Mouse (Mus musculus) cerebellum, adult 2 months (tissue): ENCODE measurements around the gene Galnt6. TPM values are rescaled to one million over a fixed set of nuclear protein-coding genes. Genes with fewer than 3 reads are reported as not detected.

Experiments used
- DNase-seq, 2 experiments: peaks; one replicate each; pipeline ENCODE4 v3.0.0; 2021
- H3K27ac ChIP-seq: fragments of 200-500 bp; 2 replicates; pipeline ENCODE4 v1.5.1; 2012; ENCODE audit warnings: low read length, control low read depth, inconsistent platforms; ENCODE audit not compliant: insufficient read depth
- H3K27me3 ChIP-seq: fragments of 200-500 bp; 2 replicates; pipeline ENCODE4 v1.6.1; 2012; ENCODE audit warnings: inconsistent platforms, mild to moderate bottlenecking, low read length, moderate library complexity; ENCODE audit not compliant: control insufficient read depth, insufficient read depth
- H3K4me1 ChIP-seq: fragments of 200-500 bp; 2 replicates; pipeline ENCODE4 v1.6.1; 2011; ENCODE audit warnings: low read length; ENCODE audit not compliant: control insufficient read depth, insufficient read depth
- H3K4me3 ChIP-seq: fragments of 200-500 bp; replicated peaks from 2 replicates; pipeline ENCODE3; 2011; ENCODE audit warnings: mild to moderate bottlenecking, low read depth, low read length, control low read depth; ENCODE audit not compliant: insufficient read depth
- CTCF ChIP-seq: fragments of 200-500 bp; IDR thresholded peaks from 2 replicates; pipeline ENCODE4 v1.5.1; 2011; ENCODE audit warnings: low read depth, mild to moderate bottlenecking, control low read depth, low read length, moderate library complexity, borderline replicate concordance; ENCODE audit not compliant: insufficient read depth
- POLR2A ChIP-seq: fragments of 200-500 bp; IDR thresholded peaks from 2 replicates; pipeline ENCODE4 v1.6.1; 2011; ENCODE audit warnings: low read length, control low read depth, borderline replicate concordance; ENCODE audit not compliant: insufficient read depth
- WGBS: fragments of 180-500 bp; shearing (Covaris S2); methylation state at CpG from one replicate; pipeline ENCODE4 v1.1.7; 2018; 5-methylcytosine and 5-hydroxymethylcytosine counted together
- polyA plus RNA-seq: library from polyadenylated mRNA; depleted of rRNA; stranded (reverse); fragments of >200 nt; gene quantifications from 2 replicates; pipeline ENCODE4 v1.2.3, GENCODE M21; 2012

Galnt6 gene
- polyA plus RNA-seq, 1 experiment: 13.1 TPM

GRCm38 (mm10) chr15:100735953-100736300, 6.8 kb upstream of the Galnt6 start:
- no peak for DNase-seq
- TF ChIP-seq POLR2A (no peak), CTCF (no peak)
- WGBS: 76% methylated on average over 9 of the region's 9 CpGs
- Histone ChIP-seq H3K27ac (no peak overlapping the region), H3K4me1 (no peaks in the 10 kb centered on the region; the same call in 1 of the 2 replicates), H3K4me3 (no peak overlapping the region), H3K27me3 (peaks cover 2% of the 10 kb centered on the region; the same call in 1 of the 2 replicates)

DNA sequence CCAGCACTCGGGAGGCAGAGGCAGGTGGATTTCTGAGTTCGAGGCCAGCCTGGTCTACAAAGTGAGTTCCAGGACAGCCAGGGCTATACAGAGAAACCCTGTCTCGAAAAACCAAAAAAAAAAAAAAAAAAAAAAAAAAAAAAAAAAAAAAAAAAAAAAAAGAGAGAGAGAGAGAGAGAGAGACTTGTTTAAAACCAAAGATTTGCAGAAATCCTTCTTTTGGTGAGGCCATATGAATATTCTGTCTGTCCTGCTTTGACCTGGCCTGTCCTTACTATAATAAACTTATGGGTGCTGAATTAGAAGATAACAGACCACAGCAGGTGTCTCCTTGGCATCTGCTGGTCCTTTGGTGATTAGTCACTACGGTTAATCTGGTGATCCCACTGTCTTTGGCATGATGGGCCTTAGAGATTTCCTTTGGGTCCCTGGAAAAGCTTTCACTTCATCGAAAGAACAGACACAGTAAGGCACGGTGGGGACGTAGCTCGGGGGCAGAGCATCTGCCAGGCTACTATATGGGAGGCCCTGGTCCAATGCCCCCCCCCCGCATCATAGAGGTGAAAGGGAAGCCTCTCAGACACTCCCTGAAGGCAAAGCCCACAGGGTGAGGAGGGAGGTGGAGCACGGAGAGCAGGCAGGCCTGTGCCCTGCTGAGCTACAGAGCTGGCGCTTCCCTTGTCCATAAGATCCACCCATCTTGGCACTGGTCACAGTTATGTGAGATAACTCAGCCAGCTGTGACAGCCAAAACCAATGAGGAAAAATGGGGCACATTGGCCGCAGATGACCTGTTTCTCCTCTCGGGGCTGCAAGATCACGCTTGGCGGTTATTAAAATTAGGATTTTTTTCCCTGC, 6.1 kb upstream of the Galnt6 start:
- 62% methylated on average over 14 of the region's 15 CpGs for WGBS
- no peak overlapping the region for H3K27ac ChIP-seq
- H3K4me1 ChIP-seq: no peaks in the 10 kb centered on the region; the same call in 1 of the 2 replicates
- peaks cover 2% of the 10 kb centered on the region; the same call in 1 of the 2 replicates for H3K27me3 ChIP-seq
- H3K4me3 ChIP-seq: no peak overlapping the region
- DNase-seq: no peak
- no peak for TF ChIP-seq CTCF
- no peak for TF ChIP-seq POLR2A

DNA sequence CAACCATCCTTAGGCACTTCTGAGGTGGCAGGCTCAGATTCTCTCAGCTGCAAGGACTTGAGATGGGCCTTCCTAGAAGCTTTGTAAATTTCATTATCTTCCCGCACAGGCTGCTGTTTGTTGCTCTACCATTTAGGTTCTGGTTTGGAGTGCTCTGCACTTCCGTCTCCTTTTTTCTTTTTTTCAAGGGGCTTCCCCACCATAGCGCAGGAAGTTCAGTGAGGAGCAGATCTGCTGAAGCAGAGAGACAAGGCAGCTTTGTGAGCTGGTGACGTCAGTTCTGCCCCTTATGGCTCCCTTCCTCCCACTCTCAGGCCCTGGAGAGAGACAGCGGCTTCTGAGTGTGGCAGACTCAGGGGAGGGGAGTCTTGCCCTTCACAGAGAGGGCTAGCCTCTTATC, 3.4 kb upstream of the Galnt6 start:
- Histone ChIP-seq H3K4me1 (no peaks in the 10 kb centered on the region; the same call in 1 of the 2 replicates), H3K4me3 (no peak overlapping the region), H3K27ac (no peak overlapping the region), H3K27me3 (peaks cover 4% of the 10 kb centered on the region; the same call in 1 of the 2 replicates)
- 56% methylated on average over 5 of the region's 5 CpGs for WGBS
- DNase-seq: no peak
- no peak for TF ChIP-seq POLR2A
- no peak for TF ChIP-seq CTCF

DNA sequence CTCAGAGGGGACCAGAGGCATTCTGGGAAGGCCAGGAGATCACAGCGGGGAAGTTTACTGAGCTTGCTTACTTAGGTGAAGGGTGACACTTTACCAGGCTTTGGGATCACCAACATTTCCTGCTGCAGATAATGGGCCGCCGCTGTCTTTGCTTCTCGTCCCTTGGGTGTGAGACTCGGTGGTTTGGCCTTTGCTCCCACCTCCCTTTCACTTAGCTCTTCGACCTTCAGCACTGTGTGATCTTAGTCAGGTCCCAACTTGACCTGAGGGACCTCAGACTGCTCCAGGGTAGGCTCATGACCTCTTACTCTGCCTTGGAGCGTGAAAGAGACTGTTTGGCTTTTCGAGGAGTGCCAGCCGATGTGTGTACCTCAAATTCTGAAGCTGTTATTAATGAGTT, 1.9 kb upstream of the Galnt6 start:
- WGBS: 83% methylated on average over 9 of the region's 9 CpGs
- no peak overlapping the region for H3K27ac ChIP-seq
- no peak for DNase-seq
- TF ChIP-seq CTCF (no peak), POLR2A (no peak)
- H3K4me3 ChIP-seq: no peak overlapping the region
- H3K27me3 ChIP-seq: peaks cover 4% of the 10 kb centered on the region; the same call in 1 of the 2 replicates
- H3K4me1 ChIP-seq: no peaks in the 10 kb centered on the region; the same call in 1 of the 2 replicates

- no peak for TF ChIP-seq CTCF
- no peak for TF ChIP-seq POLR2A
- no peak for DNase-seq
- Histone ChIP-seq H3K27me3 (peaks cover 4% of the 10 kb centered on the region; the same call in 1 of the 2 replicates), H3K4me3 (peak overlapping the region; percentile 2), H3K4me1 (no peaks in the 10 kb centered on the region; the same call in 1 of the 2 replicates), H3K27ac (no peak overlapping the region)
- 43% methylated on average over 9 of the region's 9 CpGs for WGBS
Observed at GRCm38 (mm10) chr15:100728586-100728985, 590 bp downstream of the Galnt6 start.

DNA sequence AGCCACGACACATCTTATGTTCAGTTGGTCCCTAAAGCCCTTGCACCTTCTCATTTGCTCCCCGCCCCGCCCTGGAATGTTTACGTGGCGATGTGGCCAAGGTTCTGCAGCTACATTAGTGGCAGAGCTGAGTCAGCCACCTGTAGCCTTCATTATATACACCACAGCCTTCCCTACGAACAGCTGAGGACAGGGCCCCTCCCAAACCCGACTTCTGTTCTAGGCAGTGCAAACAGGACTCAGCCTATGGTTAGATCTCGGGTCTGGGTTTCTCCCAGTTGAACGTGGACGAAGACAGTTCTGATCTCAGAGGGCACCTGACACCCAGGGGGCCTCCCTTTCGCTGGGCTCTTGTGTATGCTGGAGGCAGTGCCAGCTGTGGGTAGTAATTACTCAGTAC, 1.3 kb downstream of the Galnt6 start:
- no peak overlapping the region for H3K4me3 ChIP-seq
- no peak for DNase-seq
- no peaks in the 10 kb centered on the region; the same call in 1 of the 2 replicates for H3K4me1 ChIP-seq
- TF ChIP-seq CTCF: no peak
- TF ChIP-seq POLR2A: no peak
- 89% methylated on average over 11 of the region's 11 CpGs for WGBS
- H3K27ac ChIP-seq: no peak overlapping the region
- H3K27me3 ChIP-seq: peaks cover 4% of the 10 kb centered on the region; the same call in 1 of the 2 replicates

DNA sequence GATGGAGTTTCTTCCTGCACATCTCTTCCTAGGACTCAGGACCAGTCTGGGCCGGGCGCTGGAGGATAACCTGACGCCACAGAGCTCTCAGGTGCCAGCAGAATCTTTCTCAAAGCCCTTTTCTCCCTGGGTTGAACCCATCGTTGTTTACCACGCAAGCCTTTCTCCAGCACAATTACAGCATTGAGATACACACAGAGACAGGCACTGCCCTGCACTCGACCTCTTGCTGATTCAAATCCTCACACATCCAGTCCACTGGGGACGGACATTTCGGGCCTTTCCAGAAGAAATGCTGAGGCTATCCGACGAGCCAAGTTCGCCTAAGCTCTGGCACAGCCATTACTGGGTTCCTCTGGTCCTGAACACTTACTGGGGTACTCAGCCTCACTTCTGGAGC, 2.5 kb downstream of the Galnt6 start:
- no peak for TF ChIP-seq POLR2A
- no peak for TF ChIP-seq CTCF
- 83% methylated on average over 11 of the region's 11 CpGs for WGBS
- Histone ChIP-seq H3K27ac (no peak overlapping the region), H3K4me3 (no peak overlapping the region), H3K4me1 (no peaks in the 10 kb centered on the region; the same call in 1 of the 2 replicates), H3K27me3 (peaks cover 4% of the 10 kb centered on the region; the same call in 1 of the 2 replicates)
- no peak for DNase-seq

- DNase-seq: no peak
- TF ChIP-seq POLR2A (no peak), CTCF (no peak)
- WGBS: 78% methylated on average over 14 of the region's 14 CpGs
- no peak overlapping the region for H3K4me3 ChIP-seq
- no peaks in the 10 kb centered on the region for H3K27me3 ChIP-seq
- H3K4me1 ChIP-seq: no peaks in the 10 kb centered on the region
- no peak overlapping the region for H3K27ac ChIP-seq
Observed at GRCm38 (mm10) chr15:100723505-100723904, 5.7 kb downstream of the Galnt6 start.
